Mouse (Mus musculus) stomach, postnatal 0 days (tissue): ENCODE results near the gene Eps15. TPM values are rescaled to one million over a fixed set of nuclear protein-coding genes. Genes with fewer than 3 reads are reported as not detected.
A peak's percentile ranks its signal among the peaks of the same experiment; 100 is the strongest.

Experiments used
- ATAC-seq: fragments of 200-750 bp; cut with Nextera tagmentation; 2 replicates; pipeline ENCODE4 v1.8.0; 2017; ENCODE audit not compliant: low FRiP score, low TSS enrichment
- DNase-seq: peaks from one replicate; pipeline ENCODE4 v3.0.0-alpha.2; 2016; ENCODE audit warnings: low spot score
- H3K27ac ChIP-seq: fragments of 300-500 bp; sonication (generic); replicated peaks from 2 replicates; pipeline ENCODE4 v1.5.1; 2014; ENCODE audit warnings: mild to moderate bottlenecking, control low read depth
- H3K27me3 ChIP-seq: fragments of 300-500 bp; sonication (generic); 2 replicates; pipeline ENCODE4 v1.6.1; 2014; ENCODE audit warnings: low read length; ENCODE audit not compliant: control insufficient read depth, insufficient read depth
- H3K36me3 ChIP-seq: fragments of 300-500 bp; sonication (generic); 2 replicates; pipeline ENCODE4 v1.6.1; 2014; ENCODE audit warnings: low read length, mixed read lengths; ENCODE audit not compliant: control insufficient read depth, insufficient read depth
- H3K4me1 ChIP-seq: fragments of 300-500 bp; sonication (generic); replicated peaks from 2 replicates; pipeline ENCODE4 v1.6.1; 2014; ENCODE audit warnings: antibody characterized with exemption; ENCODE audit not compliant: control insufficient read depth, insufficient read depth
- H3K4me2 ChIP-seq: fragments of 300-500 bp; sonication (generic); replicated peaks from 2 replicates; pipeline ENCODE4 v1.6.1; 2014; ENCODE audit warnings: low read depth, mild to moderate bottlenecking, control low read depth, moderate library complexity
- H3K4me3 ChIP-seq: fragments of 300-500 bp; sonication (generic); 2 replicates; pipeline ENCODE4 v1.5.1; 2014; ENCODE audit warnings: low read depth, low read length, control low read depth
- H3K9ac ChIP-seq: fragments of 300-500 bp; sonication (generic); 2 replicates; pipeline ENCODE4 v1.6.1; 2014; ENCODE audit warnings: mild to moderate bottlenecking, low read length, control low read depth, mixed read lengths
- H3K9me3 ChIP-seq: fragments of 300-500 bp; sonication (generic); 2 replicates; pipeline ENCODE4 v1.6.1; 2016; ENCODE audit warnings: low read length; ENCODE audit not compliant: control insufficient read depth
- CTCF ChIP-seq: IDR thresholded peaks from 2 replicates; pipeline ENCODE4 v1.5.1; 2016; ENCODE audit warnings: antibody characterized with exemption, low read depth, mild to moderate bottlenecking, moderate library complexity
- EP300 ChIP-seq: optimal IDR thresholded peaks from 2 replicates; pipeline ENCODE3; 2016; ENCODE audit warnings: antibody characterized with exemption
- WGBS: fragments of 180-500 bp; shearing (Covaris S2); extraction: QIAGEN DNeasy Blood & Tissue Kit; methylation state at CpG from one replicate; pipeline ENCODE4 v1.1.7; 2014; 5-methylcytosine and 5-hydroxymethylcytosine counted together
- polyA plus RNA-seq: library from polyadenylated mRNA; unstranded; fragments of >200 nt; fragmentation: Nextera tagmentation; extraction: Ambion mirVana; gene quantifications from 2 replicates; pipeline ENCODE4 v1.2.1, GENCODE M21; 2015

Eps15 gene
- polyA plus RNA-seq, 1 experiment from 2014 or later = 20.0 TPM

DNA sequence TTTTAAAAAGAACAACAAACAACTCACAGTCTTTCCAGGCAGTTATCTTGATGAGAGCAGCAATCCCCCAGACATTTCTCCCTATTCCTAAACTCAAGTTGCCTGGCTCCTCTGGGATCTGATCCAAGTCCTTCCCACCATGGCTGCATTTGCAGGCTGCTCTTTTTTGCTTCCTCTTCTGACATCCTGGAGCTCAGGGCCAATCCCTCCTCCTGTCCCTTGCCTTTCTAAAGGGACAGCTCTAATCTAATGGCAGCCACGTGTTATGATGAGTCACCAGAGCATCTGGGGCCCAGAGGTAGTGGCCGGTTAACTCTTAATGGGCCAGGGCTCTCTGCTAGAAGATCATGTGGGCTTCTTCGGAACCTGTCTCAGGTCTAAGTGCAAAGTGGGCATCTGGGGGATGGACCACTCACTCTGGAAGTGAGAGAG lies 126.0 kb downstream of the Eps15 start:
- TF ChIP-seq EP300 = no peak
- no peak for TF ChIP-seq CTCF
- Histone ChIP-seq H3K36me3 (no peaks in the 10 kb centered on the region), H3K4me2 (peak overlapping the region; percentile 97), H3K9me3 (no peaks in the 10 kb centered on the region), H3K4me3 (peak overlapping the region; percentile 56), H3K27me3 (no peaks in the 10 kb centered on the region), H3K4me1 (no peaks in the 10 kb centered on the region; the same call in 1 of the 2 replicates), H3K9ac (peak overlapping the region; percentile 74; the same call in 1 of the 2 replicates), H3K27ac (peak overlapping the region; percentile 87)
- WGBS = 2% methylated on average over 3 of the region's 3 CpGs
- DNase-seq = peak; percentile 78
- peak; percentile 90 for ATAC-seq

DNA sequence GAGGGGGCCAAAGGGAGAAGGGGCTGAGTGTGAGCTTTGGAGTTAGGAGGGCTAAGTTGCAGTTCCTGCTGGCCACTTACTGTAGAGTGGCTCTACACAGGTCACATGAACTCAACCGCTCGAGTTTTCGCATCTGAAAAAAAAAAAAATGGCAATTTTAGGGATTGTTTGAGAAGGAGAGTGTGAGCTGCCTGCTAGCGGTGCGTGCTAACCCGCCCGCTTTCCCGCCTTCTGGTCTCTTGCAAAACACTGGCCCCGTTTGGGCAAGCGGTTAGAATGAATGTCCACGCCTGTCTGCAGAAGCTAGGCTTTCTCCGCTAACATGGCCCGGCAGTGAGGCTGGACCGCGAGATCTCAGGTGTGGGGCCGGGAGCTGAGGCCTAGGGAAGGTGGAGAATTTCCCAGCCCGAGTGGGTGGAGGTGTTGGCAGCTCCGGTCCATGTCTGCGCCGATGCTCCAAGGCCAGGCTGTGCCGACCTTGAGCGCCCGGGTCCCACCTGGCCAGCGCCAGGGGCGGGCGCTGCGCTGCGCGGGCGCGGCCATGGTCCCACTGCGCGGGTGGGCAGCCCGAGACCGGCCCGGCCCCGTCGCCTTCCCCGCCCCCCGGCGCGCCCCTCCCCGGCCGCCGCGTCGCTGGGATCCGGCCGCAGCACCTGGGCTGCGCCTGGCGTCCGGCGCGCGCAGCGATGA lies 126.6 kb downstream of the Eps15 start, which contains the start of gene Ttc39a:
Gene Ttc39a (plus strand): TSS at position 138 of the 690 bp plus-strand sequence.
- ATAC-seq = peak; percentile 66
- Histone ChIP-seq H3K4me1 (no peaks in the 10 kb centered on the region; the same call in 1 of the 2 replicates), H3K36me3 (no peaks in the 10 kb centered on the region), H3K27ac (peak within 1 kb of the TSS; percentile 87), H3K4me3 (peak within 1 kb of the TSS; percentile 56), H3K27me3 (no peaks in the 10 kb centered on the region), H3K9ac (peak within 1 kb of the TSS; percentile 74), H3K9me3 (no peaks in the 10 kb centered on the region), H3K4me2 (peak within 1 kb of the TSS; percentile 97)
- under 1% methylated on average over 36 of the region's 56 CpGs for whole genome bisulfite sequencing
- TF ChIP-seq EP300 (no peak), CTCF (no peak)
- peak; percentile 78 for DNase-seq

DNA sequence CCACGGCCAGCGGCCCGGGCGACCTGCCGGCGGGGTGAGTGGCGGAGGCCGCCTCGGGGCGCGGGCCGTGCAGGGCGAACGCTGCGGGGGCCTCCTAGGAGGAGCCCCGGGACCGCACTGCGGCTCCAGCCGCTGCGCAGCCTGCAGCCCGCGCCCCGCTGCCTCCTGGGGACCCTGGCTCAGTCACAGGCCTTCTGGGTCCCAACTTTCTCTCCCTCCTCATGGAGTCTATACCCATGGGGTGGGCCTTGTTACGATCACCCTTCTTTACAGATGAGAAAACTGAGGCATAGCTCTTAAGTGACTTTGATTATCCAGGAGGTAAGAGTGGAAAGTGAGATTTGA lies 127.1 kb downstream of the Eps15 start:
- no peak for TF ChIP-seq EP300
- TF ChIP-seq CTCF = no peak
- Histone ChIP-seq H3K27me3 (no peaks in the 10 kb centered on the region), H3K27ac (peak overlapping the region; percentile 87), H3K4me1 (no peaks in the 10 kb centered on the region; the same call in 1 of the 2 replicates), H3K4me3 (peak overlapping the region; percentile 56), H3K9me3 (no peaks in the 10 kb centered on the region), H3K4me2 (peak overlapping the region; percentile 97), H3K9ac (peak overlapping the region; percentile 74), H3K36me3 (no peaks in the 10 kb centered on the region)
- 4% methylated on average over 24 of the region's 24 CpGs for WGBS
- DNase-seq (no peak), ATAC-seq (no peak)

DNA sequence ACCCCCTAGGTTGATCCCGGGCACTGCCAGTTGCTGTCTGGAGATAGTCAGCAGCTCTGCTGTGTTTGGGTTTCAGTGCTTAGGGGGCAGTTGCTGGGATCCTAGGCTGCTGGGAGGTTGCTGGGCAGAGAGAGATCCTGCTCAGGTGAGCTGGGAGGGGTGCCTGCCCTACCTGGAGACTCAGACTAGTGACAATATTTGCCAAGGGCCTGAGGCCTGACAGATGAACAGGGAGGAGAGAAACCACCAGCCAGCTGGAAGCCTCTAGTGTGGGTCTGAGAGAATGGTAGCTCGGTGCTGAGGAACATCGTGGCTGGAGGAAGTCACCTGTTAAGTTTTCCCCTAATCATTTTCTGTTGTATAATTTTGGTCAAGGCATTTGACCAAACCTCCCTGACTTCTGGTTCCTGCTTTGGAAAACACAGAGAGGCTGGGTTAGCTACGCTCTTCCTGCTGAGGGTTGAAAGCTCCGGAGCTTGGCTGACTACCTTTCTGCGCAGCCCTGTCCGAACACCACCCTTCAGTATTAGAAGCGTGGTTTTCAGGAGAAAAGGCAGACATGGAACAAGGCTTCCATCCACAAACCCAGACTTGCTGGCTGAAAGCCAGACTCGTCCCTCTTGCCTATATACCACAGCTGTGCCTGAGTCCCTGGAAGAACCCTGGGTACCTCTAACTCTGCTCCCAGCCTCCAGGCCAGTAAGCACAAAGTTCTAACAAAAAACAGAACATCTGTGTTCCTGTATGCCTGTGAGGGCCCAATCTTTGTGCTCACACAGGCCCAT lies 127.8 kb downstream of the Eps15 start:
- Histone ChIP-seq H3K4me1 (no peaks in the 10 kb centered on the region; the same call in 1 of the 2 replicates), H3K36me3 (no peaks in the 10 kb centered on the region), H3K9ac (no peak overlapping the region; the same call in 1 of the 2 replicates), H3K27me3 (no peaks in the 10 kb centered on the region), H3K4me2 (peak overlapping the region; percentile 97), H3K4me3 (peak overlapping the region; percentile 56), H3K9me3 (no peaks in the 10 kb centered on the region), H3K27ac (peak overlapping the region; percentile 87)
- DNase-seq (peak; percentile 73), ATAC-seq (peak; percentile 58)
- TF ChIP-seq CTCF (no peak), EP300 (no peak)
- WGBS = 59% methylated on average over 9 of the region's 9 CpGs

DNA sequence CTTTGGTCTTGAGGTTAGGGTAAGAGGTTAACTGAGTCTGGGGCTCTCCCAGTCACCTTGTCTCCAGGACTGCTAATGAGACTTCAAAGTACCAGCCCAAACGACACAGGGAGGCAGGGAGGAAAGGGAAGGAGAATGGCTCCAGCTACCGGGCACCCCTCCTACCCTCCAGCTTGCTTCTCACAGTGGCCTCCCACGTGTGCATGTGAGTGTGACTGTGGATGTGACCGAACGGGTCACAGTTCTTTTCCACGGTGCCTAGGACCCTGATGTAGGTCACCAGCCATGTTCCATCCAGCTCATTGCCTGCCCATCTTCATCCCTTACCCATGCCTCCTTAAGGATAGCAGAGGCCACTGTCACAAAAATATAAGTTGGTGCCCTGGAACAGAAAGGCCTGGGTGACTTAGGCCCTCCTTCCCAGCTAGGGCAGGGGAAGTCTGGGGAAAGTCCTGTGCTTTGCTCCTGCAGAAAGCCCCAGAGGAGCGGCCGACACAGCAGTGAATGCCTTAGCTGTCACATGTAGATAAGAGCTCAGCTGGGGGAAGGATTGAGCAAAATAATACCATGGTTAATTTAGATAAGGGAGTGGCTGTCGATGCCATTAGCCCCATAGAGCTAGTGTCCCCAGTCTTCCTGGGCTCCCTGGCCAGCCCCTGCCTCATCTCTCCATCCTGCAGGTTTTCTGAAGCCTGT lies 130.8 kb downstream of the Eps15 start:
- no peak overlapping the region for H3K27ac ChIP-seq
- no peak overlapping the region for H3K9ac ChIP-seq
- 69% methylated on average over 9 of the region's 9 CpGs for WGBS
- no peaks in the 10 kb centered on the region for H3K9me3 ChIP-seq
- no peaks in the 10 kb centered on the region for H3K36me3 ChIP-seq
- H3K4me2 ChIP-seq = no peak overlapping the region
- no peaks in the 10 kb centered on the region for H3K4me1 ChIP-seq
- H3K27me3 ChIP-seq = no peaks in the 10 kb centered on the region
- no peak overlapping the region for H3K4me3 ChIP-seq
- TF ChIP-seq CTCF (no peak), EP300 (no peak)
- ATAC-seq = no peak
- DNase-seq = no peak
